Mouse (Mus musculus): Measurements from ENCODE around the gene Kcnk3.
A peak's percentile ranks its signal among the peaks of the same experiment; 100 is the strongest.

The Kcnk3 gene

DNA sequence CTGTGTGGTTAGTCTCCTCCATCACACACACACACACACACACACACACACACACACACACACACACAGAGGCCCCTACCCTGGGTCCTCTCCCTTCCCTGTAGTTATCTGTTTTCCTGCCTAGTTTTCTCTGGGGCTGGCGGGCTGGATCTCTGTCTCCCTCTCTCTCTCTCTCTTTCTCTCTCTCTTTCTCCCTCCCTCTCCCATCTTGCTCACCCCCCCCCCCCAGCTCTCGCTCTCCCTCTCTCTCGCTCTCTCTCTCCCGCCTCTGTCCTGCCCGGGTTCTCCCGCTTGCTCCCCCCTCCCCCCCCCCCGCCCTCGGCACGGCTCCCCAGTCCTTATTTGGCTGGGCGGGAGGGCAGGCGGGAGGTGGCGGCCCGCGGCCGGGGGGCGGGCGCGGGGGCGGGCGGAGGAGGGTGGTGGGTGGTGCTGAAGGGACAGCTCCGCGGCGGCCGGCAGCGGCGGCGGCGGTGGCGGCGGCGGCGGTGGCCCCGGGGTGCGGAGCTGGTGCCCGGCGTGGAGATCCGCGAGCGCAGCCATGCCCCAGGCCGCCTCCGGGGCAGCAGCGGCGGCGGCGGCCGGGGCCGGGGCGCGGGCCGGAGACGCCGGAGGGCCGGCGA, at the start of gene Kcnk3:
Gene Kcnk3 (plus strand): TSS at position 490 of the 620 bp plus-strand sequence.
- peak; percentile 43 for DNase-seq

DNA sequence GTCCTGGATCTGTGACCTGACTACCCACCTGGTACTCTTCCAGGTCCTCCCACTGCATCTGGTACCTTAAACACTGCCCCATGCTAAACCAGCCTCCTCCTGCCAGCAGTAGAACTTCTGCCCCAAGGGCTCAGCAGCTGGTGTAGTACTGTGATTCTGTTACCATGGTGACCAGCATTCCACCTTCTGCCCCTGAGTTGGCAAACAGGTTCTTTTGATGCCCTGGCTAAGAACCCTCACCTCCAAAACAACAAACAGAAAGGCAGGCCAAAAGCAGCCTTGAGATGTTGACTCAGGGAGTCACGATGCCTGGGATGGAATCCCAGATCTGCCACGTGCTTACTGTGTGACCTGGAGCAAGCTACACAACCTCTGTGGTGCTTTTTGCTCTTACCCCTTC, 42.3 kb upstream of the Kcnk3 start, which contains the start of gene Cib4:
Gene Cib4 (minus strand): TSS at position 139 of the 400 bp plus-strand sequence.
- DNase-seq = no peak

DNA sequence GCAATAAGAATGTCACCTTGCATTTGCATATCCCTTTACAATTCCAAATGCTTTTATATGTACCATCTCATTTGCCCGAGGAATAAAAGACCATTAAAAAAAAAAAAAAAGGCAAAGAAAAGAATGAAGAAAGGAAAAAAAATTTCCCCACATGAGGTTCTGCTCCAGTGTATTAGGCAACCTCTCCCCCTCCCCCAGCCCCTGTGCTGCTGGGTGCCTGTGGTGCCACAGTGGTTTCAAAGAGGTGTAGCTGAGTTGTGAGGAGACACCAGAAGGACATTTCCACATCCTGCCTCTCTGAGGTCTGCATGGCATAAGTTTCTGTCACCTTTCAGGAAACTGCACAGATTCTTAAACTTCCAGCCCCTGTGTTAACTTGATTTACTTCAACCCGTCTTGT, 39.3 kb upstream of the Kcnk3 start:
- no peak for DNase-seq

DNA sequence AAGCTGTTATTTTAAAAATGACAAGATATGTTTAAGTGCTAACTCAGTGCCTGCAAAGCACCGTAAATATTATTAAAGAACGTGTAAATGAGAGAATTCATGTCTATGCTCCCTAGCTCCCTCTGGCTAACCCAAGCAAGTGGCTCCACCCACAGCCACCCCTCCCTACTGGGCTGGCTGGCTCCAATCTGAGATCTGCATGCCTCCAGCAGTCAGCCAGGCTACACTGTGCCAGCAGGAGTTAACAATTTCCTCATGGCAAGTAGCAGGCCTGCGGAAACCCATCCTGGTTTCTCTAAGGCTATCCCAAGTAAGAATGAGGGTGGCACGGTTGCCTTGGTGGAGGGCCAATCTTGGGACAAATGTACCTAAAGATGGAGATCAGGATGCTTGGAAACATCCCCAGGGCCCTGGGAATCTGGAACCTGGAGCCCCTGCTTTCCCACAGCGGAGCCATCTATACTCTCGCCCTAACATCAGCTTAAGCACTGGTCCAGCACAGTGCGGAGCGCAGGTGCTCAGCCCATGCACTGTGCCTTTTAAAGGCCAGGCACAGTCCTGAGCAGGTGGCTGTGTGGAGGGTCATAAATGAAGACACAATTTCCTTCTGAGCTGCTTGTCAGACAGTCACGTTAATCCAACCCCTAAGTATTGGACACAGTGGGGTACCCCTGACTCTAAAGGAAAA, 37.5 kb upstream of the Kcnk3 start:
- DNase-seq = no peak

DNA sequence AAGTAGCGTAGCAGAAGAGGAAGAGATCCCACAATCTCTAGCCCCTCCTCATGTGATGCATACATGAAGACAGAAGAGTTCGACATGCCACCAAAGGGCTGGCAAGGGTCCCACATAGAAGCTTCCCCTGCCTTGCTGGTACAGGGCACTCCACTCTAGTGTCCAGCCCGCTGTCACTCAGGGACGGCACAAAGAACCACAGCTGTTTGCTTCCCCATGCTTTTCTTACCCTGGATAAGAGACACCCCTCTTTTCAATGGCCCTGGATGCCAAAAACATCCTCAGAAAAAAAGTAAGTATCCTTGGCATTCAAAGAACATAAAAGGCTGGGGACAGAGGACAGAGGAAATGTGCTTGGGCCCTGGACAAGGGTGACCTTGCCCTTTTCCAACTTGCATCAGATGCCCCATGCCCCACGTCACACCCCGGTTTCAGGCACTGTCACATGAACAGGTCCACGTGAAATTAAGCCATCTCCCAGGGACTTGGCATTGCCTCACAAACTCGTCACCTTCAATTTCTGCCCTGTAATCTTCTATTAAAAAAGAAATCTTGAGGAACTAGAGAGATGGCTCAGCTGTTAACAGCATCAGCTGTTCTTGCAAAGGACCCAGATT, 36.8 kb upstream of the Kcnk3 start:
- no peak for DNase-seq

DNA sequence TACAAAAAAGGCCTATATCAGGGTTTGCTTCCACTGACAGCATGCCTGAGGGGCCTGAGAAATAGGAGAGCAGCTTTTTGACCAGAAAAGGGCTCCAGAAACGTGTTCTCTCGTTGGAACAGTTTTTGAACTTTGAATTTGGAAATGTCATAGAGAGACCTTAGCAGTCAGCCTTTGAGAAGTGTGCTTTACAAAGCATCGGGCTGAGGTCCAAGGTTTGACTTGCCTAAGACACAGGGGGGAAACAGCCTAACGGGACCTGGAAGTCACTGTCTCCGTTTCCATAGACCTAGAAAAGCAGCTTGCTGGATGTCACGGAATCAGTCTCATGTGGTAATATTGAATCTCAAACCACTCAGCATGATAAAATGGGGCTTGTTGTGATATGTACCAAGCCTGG, 36.0 kb upstream of the Kcnk3 start:
- no peak for DNase-seq

DNA sequence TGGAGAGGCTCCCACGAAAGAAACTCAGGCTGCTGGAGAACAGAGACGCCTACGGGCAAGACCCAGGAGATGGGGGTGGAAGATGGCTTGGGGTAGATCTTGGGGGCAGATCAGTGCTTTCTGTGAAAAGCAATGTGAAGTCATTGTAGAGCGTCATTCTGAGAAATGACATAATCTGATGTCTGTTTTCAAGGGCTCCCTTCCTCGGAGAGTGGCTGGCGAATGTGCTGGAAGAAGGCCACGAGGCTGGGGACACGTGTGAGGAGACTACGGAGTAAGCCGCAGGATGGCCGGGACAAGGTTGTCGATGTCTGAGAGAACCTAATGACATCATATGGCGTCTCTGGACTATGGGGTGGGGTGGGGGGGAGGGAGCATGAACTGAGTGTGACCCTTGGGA, 34.0 kb upstream of the Kcnk3 start:
- DNase-seq = no peak

DNA sequence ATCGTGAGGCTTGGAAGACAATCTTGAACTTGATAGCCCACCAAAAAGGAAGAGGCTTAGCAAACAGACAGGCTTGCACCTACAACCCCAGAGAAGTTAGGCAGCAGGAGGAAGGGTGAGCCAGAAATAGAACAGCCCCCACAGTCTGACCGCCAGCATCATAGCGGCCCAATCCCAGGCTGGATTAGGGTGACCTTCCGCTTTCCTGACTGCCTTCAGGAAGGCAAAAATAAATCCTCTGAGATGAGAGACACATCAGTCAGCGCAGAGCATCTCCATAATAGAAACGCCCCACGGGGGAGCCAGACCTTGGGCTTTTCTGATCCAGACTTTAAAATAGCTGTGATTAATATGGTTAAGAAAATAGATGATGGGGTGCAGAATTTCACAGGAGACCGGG, 33.0 kb upstream of the Kcnk3 start:
- no peak for DNase-seq

DNA sequence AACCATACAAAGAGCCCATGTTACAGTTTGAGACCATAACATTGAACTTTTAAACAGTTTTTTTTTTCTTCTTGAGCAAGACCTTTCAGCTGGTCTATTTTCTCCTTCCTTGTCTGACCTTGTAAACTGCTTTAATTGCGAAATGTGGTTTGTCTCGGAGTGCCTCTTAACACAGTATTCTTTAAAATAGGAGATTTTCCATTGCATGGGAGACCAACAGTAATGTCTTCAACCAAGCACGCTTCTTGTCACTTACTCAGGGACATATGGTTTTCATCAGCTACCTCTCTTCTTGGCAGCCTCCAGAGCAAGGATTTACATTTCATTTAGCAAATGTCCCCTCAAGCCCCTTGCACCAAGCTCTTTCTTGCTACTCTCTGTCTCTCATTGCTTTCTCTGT, 31.7 kb upstream of the Kcnk3 start:
- DNase-seq = no peak

DNA sequence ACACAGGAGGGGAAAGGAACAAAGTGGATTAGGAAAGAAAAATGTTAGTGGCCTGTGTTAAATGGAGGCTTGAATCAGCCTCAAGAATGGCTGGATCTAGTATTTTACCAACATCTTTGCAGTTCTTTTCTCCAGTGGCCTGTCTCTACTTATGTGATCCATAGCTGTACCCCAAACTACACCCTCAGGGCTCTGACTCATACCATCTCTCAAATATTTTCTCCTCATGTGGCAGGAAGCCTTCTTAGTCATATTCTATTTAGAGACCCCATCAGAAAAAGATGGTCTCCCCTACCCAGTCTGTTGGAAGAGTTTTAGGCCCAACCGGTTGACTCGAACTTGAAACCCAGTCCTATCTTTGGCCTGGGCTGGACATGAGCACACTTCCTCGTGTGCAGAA, 28.5 kb upstream of the Kcnk3 start:
- no peak for DNase-seq

DNA sequence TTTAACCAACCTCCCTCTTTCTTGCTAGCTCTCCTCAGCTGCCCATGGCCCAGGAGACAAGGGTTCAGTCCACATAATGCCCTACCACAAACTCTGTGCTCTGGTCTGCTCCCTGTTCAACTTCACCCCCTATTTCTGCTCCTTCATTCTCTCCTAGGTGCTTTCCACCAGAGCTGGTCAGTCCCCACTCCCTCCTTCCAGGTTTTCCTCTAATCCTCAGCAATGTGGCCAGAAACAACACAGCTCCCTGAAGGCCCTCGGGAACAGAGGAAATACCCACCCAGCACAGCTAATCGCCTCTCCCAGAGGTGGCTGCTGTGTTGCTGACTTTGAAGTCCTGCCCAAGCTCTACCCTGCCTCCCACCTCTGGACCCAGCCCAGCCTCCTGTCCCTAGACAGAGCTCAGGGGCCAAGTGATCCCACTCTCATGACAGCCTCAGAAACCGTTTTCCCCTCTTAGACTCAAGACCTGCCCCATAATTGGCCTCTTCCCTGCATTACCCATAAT, 27.9 kb upstream of the Kcnk3 start:
- DNase-seq = no peak

DNA sequence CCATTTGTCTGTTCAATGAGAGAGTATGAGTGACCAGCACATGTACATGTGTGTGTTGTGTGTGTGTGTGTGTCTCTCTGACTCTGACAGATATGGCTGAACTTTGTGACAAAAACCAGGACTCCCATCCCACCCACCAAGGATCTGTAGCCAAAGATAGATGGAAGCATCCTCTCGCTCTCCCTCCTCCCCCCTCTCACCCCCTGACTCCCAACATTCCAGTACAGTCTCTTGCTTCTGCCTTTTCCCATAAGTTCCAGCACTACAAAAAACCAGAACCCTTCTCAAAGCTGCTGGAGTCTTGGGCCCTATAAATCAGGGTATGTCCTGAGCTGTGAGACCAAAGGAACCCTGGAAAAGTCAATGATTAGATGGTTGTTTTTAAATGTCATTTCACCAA, 19.5 kb upstream of the Kcnk3 start:
- DNase-seq = no peak

DNA sequence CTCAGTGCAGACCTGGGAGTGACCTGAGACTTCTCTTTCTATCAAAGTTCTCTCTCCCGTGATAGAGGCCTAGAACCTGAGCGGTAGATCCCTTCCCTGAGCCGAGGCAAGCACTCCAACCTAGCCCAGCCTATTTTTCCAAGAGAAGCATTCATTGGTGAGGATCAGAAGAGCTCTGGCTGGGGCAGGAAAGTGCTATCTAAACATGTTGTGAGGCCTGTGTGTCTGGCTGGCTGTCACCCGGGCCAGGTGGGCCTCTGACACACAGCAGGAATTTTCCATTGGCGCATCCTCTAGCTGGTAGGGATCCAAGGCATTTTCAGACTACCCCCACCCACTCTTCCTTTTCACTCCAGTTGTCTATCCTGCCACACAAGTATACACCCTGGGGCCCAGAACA, 16.1 kb upstream of the Kcnk3 start:
- no peak for DNase-seq

DNA sequence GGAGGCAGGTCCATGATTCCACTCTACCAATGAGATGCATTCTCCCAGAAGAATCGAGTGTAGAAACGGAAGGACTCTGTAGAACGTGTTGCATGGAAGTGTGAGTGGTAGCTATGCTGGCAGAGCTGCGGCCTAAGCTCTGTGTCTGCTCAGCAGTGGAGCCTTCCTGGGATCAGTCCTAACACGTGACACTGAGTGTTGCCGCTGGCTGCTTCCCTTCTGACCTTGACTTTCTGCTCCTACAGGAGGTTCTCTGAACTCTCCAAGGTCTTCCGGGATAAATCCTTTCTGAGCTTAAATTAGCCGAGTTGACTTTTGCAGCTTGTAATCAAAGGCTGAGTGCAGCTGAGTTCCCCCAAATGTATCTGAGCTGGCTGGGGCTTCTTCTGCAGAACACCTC, 13.6 kb upstream of the Kcnk3 start:
- DNase-seq = no peak

DNA sequence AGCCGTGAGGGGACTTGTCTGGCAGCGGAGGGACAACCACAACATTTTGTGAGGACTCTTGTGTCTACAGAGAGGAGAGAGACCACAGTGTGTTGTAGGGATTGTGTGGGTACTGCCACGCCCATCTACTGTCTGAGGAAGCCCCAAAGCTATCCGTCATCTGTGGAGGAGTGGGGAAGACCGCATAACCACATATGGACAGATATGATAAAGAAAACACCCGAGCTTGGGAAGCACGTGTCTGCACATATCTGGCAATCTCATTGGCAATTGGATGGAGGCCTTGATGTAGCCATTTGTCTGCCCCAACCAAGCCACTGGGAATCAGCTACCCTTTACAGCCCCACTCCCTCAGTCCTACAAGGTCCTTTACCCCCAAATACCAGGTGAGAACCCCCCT, 11.7 kb upstream of the Kcnk3 start:
- DNase-seq = no peak

DNA sequence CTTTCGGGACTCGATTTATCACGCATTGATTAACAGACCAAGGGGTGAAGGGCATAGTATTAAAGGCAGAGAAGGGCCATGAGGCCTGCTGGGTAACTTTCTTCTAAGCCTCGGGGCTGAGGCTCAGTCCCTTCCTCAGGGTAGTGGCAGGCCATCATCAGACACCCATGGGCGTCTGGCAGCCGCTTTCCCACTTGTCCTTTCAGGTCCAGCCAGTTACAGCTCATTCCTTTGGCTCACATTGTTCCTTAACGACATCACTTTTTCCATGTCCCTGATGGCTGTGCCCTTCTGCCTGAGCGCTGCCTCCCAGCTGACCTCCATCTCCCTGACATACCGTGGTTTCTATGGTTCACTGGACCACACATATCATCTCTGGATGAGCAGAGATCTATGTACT, 10.7 kb upstream of the Kcnk3 start:
- DNase-seq = no peak

DNA sequence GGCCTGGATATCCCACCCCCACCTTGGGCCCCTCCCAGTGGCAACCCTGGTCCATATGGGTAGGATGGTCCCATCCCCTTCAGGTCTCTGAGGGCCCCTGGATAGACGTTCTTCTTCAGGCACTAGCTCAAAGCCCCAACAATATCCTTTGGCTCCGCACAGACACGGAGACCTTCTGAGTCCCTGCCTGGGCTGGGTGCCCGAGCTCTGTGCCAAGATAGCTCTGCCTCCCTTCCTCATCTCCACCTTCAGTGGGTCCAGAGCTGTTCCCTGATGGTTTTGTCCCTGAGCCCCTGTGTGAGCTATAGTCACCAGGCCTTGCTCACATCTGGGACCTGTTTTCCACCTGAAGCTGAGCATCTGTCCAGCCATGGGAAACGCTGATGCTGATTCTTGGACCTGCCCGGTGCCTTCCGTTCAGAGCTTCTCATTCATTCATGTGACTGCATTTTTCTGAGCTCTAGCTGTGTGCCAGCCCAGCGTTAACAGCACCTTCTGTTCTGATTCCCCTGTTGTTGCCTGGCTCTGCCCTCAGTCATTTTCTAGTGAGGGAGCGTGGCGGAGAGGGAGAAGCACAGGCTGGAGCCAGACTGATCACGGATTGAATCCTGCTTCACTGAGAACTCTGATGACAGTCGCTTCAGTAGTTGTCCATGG, 10.2 kb upstream of the Kcnk3 start:
- no peak for DNase-seq

DNA sequence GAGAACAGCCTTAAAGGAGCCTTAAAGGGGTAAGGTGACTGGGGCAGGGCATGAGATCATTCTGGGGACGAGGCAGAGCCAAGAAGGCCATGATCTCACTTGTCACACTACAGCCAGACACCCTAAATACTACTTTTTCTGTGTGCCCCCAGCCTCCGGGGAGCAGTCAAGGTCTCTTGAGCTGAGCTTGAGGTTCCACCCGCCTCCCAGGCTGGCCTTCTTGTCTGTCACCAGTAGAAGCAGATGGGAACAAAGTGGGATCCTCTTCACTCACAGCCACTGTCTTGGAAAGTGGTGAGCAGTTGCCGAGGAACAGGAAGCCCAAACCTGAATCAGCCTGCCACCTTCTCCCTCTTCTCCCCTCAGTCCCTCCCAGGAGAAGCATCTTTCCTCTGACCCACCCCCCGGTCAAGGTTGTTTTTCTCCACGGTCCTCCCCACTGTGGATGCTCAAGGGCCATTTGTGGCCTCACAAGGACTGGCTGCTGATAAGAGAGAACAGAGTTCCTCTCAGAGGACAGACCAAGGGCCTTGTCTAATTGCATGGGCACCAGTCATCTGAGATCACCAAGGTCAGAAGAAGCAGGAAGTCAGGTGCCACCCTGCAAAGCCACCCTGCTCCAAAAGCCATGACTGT, 9.4 kb upstream of the Kcnk3 start:
- DNase-seq = no peak

DNA sequence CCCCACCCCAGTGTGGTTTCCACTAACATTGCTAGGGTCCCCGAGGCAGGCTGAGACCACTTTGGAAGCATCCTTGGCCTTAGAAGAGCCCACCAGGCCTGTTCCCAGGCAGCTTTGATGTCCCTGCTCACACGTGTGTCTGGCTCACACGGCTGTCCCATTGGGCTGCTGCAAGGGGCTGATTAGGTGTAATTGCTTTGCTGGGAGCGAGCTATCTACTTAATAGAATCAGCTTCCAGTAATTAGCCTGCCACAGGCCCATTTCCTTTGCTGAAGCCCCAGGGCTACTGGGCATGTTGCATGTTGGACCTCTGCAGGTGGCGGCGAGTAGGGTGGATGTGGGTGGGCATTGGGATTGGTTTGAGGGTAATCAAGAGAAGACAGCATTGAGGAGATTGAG, 7.2 kb upstream of the Kcnk3 start:
- no peak for DNase-seq

DNA sequence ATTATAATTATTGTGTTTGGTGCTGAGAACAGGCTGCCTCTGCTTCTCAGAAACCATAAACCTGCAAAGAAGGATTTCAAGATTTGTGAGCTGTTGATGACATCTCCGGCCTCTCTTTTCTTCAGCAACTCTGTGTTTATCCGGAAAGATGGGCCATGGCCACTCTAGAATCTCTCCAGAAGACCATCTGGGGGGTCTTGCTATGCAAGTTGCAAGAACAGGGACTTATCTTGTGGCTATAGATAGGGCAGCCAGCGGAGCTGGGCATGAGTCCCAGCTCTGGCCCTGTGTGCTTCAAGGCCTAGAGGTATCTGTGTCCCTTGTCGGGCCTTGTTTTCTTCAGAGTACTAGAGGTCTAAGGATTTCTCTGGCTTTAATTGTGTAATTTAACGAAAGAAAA, 6.0 kb upstream of the Kcnk3 start:
- DNase-seq = no peak

DNA sequence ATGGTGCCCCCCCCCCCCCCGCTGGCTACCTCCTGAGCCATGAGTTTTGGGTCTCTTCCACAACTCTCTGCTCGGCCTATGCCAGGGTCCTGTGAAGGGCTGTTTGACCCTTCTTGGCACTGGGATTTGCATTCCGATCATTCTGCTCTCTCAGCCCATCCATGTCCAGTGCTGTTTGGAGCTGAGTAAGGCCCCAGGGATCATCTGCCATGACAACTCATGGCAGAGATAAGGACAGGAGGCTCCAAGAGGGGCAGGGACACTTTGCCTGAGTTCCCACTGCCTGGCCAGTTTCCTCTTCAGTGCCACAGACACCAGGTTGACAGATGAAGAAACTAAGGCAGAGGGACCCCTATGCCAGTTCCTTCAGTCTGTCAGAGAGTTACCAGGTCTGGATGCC, 1.4 kb upstream of the Kcnk3 start:
- DNase-seq = no peak

DNA sequence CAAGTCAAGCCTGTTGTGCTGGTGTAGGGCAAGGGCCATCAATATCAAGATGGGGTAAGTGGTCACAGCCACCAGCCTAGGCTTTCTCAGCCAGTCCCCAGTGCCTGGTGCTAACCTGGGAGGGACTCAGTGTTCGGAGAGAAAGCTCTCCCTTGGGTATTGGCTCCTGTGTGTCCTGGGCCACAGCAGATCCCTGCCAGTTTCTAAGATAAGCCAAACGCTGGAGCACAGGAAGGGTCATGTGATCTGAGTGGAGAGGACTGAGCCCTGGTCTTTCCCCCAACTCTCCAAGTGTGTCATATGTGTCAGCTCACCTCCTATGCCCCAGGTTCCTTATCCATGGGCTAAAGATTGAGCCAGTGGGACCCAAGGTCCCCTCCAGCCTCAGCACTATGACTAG, 869 bp upstream of the Kcnk3 start:
- DNase-seq = no peak

DNA sequence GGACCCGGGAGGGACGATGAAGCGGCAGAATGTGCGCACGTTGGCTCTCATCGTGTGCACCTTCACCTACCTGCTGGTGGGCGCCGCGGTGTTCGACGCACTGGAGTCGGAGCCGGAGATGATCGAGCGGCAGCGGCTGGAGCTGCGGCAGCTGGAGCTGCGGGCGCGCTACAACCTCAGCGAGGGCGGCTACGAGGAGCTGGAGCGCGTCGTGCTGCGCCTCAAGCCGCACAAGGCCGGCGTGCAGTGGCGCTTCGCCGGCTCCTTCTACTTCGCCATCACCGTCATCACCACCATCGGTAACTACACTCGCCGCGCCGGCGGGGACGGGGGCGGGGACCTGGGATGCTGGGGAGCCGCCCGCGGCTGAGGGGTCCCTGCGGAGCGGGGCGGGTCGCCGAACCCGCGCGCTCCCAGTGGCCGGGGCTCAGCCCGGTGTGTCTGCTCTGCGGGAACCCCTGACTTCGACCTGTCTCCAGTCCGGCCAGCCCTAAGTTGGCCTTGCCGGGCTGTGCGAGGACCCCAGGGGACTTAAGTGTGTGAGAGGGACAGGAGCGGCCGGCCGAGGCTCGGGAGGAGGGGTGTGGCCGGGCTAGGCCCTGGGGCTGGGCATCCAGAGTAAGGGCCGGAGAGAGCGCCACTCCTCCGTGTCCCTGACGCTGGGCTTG, 465 bp downstream of the Kcnk3 start:
- no peak for DNase-seq
